Mouse (Mus musculus) right cerebral cortex, postnatal 25 days (tissue): Measurements from ENCODE around the gene Ticrr.

ENCODE experiments used
- DNase-seq: peaks from one replicate; pipeline ENCODE4 v3.0.0; 2022

Gene Ticrr

DNA sequence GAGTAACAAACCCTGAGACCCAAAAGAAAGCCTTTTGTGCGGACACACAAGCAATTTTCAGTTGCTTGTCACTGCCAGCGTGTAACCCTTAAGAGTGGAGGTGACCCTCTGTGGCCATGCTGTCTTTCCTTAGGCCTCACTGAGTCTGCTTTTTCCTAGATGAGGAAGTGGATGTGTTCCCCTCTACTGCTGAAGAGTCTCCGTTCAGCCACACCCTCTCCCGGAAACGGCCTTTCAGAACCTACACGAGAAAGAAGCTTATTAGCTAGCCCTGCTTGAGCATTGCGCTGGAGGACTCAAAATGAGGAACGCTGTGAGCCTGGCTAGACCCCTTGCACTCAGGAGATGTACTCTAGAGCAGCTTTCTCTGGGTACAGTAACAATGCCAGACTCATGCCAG lies 36.5 kb downstream of the Ticrr start:
- DNase-seq = no peak

DNA sequence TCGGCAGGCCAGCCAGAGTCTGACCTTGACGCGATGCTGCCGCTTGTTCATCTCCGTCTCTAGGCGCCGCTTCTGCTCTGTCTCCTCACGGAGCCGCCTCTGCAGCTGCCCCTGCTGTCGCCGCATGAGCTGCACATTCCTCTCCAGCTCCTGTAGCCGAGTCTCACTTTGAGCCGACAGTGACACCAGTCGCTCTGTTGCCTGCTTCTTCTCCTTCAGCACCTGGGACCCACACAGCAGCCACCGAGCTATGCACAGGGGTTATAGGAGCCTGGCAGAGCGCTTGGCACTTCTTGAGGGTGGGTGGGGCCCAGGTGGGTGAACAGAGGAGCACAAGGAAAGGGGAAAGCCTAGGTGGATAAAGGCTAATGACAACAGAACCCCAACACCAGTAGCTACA lies 42.8 kb downstream of the Ticrr start:
- DNase-seq = no peak

DNA sequence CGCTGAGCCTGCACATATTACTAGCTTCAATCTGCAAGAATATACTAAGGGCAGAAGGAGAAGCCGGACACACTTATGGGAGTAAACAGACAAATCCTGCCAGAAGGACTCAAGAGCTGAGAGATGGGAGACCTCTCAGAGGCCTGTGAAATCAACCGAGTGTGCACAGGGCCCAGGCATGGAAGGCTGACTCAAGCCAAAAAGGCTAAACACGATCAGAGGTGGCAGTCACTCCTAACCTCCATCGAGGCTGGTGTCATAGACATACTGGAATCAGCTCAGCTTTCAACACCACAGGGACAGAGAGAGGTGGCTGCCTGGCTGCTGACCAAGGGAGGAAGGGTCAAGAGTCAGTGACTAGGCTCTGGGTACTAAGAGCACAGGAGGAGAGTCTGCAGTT lies 45.2 kb downstream of the Ticrr start:
- DNase-seq = no peak

DNA sequence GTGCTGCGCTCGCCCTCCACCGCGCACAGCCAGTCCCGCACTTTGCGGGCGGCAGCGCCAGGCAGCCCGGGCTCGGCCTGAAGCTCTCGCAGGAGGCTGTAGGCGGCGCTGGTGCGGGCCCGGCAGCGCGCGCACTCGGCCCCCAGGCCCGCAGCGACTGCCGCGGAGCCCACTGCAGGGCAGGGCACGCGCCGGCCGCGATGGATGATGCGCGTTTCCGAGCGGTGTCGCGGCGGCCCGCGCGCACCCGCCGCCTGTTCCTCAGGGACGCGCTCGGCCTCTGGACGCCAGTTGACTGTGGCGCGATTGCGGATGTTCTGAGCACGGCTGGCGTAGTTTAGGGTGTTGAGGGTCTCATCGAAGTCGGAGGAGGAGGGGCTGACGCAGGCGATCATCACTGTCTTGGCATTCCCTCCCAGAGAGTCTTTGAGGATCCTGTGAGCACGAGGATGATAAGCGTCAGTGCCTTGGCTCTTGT lies 50.2 kb downstream of the Ticrr start:
- DNase-seq = peak; percentile 70

DNA sequence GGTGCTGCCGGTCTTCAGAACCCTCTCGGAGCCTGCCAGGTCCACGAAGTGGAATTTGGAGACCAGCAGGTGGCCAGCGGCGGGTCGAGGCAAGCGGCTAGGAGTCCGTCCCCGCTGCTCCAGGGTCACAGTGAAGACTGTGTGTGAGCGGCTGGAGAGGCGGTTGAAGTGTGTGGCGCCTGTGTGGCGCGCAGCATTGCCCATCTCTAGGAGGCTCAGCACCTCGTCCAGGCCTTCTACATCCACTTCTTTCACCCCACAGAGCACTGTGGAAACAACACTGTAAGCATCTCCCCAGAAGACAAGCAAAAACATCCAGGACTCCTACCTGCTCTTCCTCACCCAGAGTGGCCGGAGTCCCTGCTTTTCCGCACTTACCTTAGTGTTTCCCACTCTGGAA lies 50.8 kb downstream of the Ticrr start:
- no peak for DNase-seq

DNA sequence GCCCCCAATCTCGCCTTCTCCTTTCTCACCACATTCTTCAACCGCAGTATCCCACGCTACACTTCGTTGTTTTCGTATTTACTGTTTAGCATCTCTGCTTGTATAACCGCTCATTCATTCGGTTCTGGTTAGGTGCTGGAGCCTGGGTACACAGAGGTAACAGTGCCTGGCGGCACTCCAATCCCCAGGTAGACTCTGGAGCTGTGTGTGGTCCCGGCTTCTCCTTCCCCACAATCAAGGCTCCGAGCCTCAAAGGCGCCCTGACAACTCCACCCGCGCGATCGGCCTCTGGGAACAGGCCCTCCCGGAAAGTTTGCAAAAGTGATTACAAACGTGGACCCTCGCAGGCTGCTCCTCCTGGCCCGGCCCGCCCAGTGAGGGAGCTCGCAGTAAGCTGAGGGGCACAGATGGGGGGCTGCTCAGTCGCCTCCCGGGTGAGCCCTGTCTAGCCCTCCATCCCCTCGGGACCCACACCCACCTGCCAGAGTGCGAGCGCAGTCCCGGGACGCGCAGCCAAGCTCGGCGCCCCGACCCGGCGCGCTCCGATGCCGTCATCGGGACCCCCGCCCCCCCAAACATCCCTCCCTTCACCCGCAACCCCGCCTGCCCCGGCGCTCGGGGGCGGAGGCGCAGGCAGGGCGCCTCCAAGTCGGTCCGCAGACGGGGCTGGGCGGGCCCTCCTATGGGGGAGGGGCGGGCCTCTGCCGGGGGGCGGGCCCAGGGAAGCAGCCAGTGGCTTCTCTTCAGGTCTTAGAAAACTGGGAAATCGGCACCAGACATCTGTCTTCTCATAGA lies 55.4 kb downstream of the Ticrr start, which contains the start of gene Kif7:
Kif7 (minus strand) TSS at position 534 of the 795 bp plus-strand sequence.
- DNase-seq = peak; percentile 35

DNA sequence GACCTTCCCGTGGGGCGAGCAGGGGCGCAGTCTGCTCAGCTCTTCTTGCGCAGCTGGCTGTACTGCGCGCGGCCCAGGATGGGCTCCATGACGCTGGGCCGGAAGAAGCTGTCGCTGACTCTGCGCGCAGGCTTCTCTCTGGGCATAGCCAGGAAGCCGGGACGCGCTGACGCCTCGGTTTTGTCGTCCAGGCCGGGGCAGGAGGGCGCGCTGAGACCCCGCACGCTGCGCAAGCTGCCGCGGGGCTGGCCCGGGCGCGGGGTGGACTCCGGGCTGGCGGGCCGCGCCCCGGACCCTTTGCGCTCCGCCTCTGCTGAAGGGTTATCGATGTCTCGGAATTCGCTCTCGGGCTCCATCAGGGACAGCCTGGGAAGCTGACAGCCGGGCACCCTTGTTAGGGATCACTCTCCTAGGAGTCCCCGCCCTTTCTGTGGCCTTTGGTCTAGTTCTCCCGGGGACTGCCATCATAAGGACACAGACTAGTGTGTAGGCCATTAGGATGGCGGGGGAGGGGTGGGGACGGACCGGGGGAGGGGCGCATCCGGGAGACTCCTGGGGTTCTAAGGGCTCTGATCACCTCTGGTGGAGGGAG lies 61.5 kb downstream of the Ticrr start:
- peak; percentile 65 for DNase-seq

DNA sequence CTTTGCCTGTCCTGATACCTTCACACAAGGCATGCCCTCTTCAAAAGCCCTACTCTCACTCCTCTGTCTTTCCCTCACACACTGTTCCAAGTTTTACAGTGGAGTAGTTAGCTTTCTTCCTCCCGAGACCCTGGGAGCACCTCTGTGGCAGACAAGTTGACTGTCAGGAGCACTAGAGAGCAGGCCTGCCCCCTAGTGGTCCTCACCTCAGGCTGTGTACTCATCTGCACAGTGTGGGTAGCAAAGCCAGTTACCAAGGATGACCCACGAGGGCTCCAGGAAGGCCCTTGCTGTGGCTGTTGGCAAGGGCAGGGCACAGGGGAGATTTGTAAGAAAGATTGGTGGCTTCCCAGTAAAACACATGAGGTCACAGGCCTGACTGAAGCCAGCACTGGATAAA lies 67.1 kb downstream of the Ticrr start:
- no peak for DNase-seq

DNA sequence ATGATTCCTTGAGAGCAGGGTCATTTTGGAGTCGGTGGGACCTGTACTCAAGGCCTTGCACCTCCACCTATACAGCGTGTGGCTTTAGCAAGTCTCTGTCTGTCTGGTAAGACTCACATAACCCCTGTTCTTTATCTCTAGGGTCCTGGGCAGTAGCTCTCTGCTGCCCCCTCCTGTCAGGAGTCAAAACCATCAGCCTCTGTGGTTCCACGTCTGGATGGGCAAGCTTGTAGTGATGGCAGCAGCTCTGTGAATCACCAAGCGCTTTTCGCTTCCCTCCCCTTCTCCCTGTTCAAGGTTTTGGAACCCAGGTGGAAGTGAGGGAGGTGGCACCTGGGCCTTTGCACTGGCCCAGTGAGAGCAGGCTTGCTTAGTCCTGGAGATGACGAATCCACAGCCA lies 68.2 kb downstream of the Ticrr start:
- no peak for DNase-seq

DNA sequence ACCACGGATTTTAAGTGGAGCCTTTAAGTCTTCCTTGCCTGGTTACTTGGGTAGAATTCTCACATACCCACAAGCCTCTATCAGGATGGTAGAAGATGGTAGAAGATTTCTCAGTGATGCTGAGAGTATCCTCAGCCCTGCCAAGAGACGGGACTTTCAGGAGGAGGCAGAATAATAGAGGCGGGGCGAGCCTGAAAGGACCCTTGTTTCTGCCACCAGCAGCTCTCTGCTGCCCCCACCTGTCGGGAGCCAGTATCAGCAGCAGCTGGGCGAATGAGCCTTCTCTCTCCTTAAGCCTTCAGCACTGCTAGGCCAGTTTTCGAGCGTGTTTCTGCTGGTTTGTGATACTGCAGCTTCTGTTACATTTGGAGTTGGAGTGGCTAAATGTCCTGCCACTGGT lies 69.2 kb downstream of the Ticrr start:
- peak; percentile 55 for DNase-seq

DNA sequence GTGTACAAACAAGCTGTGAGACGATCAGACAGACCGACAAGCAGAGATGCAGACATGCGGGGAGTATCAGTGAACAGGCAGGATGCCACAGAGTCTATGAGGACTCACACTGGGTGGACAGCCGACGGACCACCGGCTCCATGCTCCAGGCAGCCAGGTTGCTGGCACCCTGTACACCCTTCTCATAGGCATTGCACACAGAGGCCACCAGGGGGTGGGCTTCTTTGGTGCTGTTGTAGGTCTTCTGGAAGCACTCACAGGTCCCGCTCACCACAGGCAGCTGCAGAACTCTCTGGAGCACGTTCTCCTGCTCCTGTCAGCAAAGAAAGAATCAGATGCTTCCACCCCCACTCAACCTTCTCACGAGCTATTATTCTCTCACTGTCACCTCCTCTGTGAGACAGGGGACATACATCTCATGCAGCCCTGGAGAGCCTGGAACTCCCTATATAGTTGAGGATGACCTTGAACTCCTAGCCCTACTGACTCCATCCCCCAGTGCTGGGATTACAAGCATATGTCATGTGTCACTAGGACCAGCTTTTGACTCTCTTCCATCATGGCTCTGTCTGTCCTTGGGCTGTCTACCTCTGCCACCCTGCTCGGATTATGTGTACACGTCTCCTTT lies 69.9 kb downstream of the Ticrr start:
- DNase-seq = no peak

DNA sequence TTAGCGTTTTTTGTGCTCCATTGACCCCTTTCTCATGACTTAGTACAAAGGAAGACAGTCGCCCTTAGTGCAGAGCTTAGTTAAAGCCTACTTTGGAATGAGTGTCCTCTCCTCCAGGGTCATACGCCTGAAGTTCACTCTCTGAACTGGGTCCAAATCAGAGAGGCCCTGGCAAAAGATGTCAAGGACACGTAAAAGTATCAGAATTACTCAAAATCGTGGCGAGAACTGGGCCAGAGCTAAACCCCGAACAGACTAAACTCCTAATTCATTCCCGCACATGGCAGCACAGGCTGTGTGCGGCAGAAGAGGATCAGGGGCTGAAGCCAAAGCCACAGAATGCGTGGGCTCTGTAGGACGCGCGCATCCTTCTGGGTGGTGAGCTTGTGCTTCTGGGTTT lies 71.4 kb downstream of the Ticrr start:
- no peak for DNase-seq

DNA sequence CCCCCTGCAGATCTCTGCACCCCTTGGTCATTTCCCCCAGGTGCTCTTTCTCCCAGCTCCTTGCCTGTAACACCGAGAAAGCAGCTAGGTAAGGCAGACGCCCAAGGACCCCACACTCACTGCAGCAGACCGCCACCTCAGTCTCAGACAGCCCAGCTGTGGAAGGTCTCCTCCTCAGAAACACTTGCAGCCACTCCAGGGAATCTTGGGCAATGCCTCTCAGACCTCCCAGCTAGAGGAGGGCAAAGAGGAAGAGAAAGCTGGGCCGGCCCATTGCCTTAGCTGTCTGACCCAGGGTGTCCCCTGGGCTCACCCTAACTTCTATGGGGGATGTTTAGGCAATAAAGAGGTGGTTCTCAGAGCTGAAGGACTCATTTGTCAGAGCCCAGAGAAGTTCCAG lies 72.6 kb downstream of the Ticrr start, which contains the start of gene Plin1:
Plin1 (minus strand) TSS at position 282 of the 400 bp plus-strand sequence.
- DNase-seq = no peak

DNA sequence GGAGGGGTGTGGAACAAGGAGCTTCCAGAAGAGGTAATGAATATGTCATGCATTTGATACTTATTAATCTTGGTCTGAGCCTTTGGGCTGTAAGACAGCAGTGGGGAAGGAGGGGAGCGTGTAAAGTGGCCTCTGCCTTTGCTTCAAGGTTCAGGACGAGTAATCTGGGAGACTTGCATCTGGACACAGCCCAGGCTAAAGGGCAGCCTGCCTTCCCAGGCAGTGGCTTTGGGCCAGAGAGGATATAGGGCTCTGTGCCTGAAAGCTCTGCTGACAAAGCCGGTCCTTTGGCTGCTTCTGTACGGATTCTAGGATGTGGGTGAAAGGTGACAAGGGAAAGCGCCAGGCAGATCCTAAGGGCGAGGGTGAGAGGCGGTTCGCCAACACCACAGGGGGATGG lies 74.6 kb downstream of the Ticrr start:
- DNase-seq = no peak

DNA sequence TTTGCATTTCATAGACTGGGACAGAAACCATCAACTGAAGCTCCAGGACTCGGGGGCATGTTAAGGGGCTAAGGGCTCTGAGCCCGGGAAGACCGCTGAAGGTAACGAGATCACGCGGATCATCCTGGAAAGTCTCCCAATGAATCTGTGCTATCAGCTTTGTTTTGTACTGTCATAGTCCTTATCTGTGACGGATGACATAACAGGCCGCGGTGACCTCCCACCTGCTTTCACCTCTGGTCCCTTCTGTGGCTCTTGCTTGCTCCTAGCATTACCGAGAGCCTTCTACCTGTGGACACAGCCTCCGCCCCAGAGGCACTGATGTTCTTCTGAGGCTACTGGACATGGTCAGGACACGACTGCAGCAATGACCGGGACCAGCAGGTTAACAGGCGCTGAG lies 76.5 kb downstream of the Ticrr start:
- no peak for DNase-seq

DNA sequence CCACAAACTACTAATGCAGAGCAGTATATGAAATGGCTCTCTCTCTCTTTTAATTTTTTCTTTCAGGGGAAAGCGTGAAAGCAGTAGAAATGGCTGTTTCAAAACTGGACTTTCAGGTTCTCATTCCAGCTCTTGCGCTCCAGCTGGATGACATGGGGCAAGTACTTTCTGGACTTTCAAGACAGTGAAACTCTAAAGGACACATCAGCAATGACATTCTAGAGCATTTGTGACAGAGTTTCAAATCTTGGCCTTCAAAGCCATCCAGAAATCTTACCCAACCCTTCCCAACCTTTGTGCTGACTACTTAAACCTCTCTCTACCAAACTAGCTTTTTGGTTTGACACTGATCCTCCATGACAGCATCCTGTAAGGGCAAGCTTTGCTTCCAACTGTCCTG lies 78.9 kb downstream of the Ticrr start:
- DNase-seq = no peak

DNA sequence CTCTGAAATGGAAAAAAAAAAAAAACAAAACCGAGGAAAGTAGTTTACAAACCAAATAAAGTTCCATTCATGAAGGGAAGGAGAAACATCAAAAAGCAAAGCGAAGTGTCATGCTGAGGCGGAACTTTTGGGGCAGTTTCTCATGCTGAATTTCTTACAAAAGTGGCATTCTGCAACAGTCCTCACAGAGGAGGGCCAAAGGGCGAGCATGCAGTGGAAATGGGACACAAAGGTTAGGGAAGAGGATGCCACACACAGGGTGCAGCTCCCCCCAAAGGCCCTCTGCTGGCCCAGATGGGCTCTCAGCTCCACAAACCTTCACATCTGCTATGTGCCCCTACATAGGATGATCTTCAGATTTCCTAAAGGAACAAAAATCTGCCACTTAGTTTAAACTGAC lies 80.3 kb downstream of the Ticrr start:
- no peak for DNase-seq

DNA sequence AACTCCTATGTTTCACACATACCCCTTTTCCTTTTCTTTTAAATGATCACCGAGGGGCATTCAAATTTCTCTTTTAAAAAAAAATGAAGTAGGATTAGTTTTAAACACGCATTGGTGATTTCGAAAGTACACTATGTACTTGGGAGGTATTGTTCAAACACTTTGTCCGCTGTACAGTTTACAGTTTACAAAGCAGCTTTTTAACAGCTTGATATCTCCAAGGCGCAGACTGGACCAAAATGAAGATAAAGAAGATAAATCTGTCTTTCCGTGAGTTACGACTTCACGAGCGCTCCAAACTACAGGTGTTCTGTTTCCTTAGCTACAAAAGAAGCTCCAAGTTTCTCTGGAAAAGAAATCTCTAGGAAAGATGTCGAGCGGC lies 82.3 kb downstream of the Ticrr start:
- DNase-seq = no peak

DNA sequence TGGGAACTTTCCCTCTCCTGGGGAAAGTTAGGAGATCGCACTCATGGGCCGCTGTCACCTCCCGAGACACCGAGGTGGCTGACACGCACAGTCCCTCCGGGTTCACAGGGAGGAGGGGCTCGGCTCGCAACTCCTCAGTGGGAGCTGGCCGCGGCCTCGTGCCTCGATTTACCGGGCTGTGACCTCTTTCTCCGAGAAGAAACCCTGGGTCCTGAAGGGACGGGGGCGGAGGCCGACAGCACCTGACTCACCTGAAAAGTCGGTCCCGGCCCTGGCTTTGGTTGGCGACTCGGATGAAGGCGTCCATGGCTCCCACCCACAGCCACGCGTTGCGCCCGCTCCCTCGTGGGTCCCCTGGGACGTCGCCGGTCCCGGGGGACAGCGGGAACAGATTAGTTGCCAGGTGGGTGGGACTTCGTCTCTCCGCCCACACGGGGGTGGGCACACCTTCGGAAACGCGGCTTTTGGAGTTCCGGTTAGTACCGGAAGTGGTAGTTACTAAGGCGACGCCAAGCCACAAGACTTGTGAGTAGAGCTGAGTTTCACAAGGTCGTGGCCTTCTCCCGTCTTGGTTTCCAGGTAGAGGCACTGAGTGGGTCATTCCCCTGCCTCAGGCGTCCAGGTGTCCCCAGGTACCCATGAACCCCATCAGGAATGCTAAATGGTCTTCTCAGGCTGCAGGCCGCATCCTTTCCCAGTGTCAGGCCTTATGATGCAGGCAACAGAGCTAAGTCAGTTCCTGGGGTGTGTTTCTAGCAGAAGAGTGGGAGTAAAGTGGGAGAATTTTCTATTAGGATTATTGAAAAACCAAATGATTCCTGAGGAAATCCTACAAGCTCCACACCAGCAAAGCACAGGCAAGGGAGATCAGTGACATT lies 82.9 kb downstream of the Ticrr start, which contains the start of the genes Pex11a and Wdr93:
Pex11a (minus strand) TSS at position 473 of the 878 bp plus-strand sequence.
Wdr93 (plus strand) TSS at position 505 of the 878 bp plus-strand sequence.
- peak; percentile 73 for DNase-seq

DNA sequence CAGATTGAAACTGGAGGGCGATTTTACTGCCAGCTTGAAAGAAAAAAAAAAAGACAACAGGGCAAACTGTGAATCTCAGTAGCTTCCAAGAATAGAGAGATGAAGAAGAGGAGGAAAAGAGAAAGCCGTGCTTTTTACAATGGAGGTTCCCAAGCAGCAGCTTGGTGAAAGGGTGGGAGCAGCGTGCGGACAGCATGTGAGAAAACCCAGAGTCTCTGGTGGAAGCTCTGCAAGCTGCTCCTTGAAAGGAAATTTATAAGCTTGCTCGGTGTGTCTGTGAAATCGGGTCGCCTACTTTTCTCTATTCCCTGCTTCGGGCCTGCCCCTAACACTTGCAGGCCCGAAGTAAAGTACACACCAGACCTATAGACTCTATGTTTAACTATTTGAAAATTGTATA lies 84.1 kb downstream of the Ticrr start:
- no peak for DNase-seq

DNA sequence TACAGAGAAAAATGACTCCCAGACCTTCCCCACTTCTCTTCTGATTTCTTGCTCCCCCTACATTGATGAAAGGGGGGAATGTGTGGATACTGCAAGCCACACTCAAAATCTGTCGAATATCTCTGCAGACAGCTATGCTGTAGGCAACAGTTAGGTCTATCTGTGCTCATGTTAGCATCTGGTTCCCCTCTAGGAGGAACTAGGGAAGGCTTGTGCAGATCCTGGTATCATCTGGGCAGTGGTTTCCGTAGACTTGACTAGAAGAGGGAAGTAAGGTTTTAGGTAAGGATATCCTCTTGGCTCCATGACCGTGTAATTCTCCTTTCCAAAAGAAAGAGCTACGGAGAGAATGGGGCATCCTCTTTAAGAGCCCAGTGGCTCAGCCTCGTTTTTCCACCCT lies 84.6 kb downstream of the Ticrr start:
- DNase-seq = no peak

DNA sequence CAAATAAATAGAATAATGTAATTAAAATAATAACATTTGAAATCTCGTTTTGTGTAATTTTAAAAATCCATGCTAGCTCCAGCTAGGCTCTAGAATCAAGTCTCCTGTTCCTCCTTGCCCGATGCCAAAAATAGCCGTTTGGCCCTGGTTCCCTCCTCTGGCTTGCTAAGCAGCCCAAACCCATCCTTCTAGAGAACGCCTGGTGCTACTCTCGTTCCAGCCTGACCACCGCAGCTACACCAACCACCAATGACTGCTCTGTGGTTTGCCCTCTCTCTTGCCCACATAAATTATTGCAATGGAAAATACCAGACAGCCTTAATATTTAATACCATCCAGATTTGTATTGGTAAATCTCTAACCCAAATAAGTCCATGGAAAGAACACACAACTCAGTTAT lies 87.7 kb downstream of the Ticrr start:
- no peak for DNase-seq
